Mouse (Mus musculus): ENCODE results near the gene Plxnd1.

The Plxnd1 gene

GRCm38 (mm10) chr6:115999227-115999626 is 4.4 kb upstream of the Plxnd1 start:
- DNase-seq (ENCODE audit: low spot score in 2 of 2): no peak

GRCm38 (mm10) chr6:115998758-115999157 is 4.0 kb upstream of the Plxnd1 start:
- DNase-seq (ENCODE audit: low spot score in 2 of 2): no peak

- no peak for DNase-seq (ENCODE audit: low spot score in 2 of 2)
Observed at GRCm38 (mm10) chr6:115997726-115998311, 3.0 kb upstream of the Plxnd1 start.

GRCm38 (mm10) chr6:115996171-115996851 is 1.5 kb upstream of the Plxnd1 start:
- DNase-seq (ENCODE audit: low spot score in 2 of 2): peak; percentile 37

- DNase-seq (ENCODE audit: low spot score in 2 of 2): no peak
Observed at GRCm38 (mm10) chr6:115995531-115995941, 731 bp upstream of the Plxnd1 start.

GRCm38 (mm10) chr6:115994146-115994876 is 494 bp downstream of the Plxnd1 start:
- DNase-seq (ENCODE audit: low spot score in 2 of 2): peak in 1 of 2 experiments; percentile 26

- DNase-seq (ENCODE audit: low spot score in 2 of 2): no peak
Observed at GRCm38 (mm10) chr6:115993463-115994145, 1.2 kb downstream of the Plxnd1 start.

- no peak for DNase-seq (ENCODE audit: low spot score in 2 of 2)
Observed at GRCm38 (mm10) chr6:115992981-115993380, 1.8 kb downstream of the Plxnd1 start.

GRCm38 (mm10) chr6:115991881-115992620 is 2.8 kb downstream of the Plxnd1 start:
- no peak for DNase-seq (ENCODE audit: low spot score in 2 of 2)

GRCm38 (mm10) chr6:115991108-115991880 is 3.5 kb downstream of the Plxnd1 start:
- DNase-seq (ENCODE audit: low spot score in 2 of 2): no peak

GRCm38 (mm10) chr6:115990479-115990878 is 4.3 kb downstream of the Plxnd1 start:
- no peak for DNase-seq (ENCODE audit: low spot score in 2 of 2)

- no peak for DNase-seq (ENCODE audit: low spot score in 2 of 2)
Observed at GRCm38 (mm10) chr6:115990056-115990455, 4.7 kb downstream of the Plxnd1 start.

- DNase-seq (ENCODE audit: low spot score in 2 of 2): peak in 1 of 2 experiments; percentile 37
Observed at GRCm38 (mm10) chr6:115989607-115990006, 5.2 kb downstream of the Plxnd1 start.

- DNase-seq (ENCODE audit: low spot score in 2 of 2): peak in 1 of 2 experiments; percentile 50
Observed at GRCm38 (mm10) chr6:115989032-115989431, 5.8 kb downstream of the Plxnd1 start.

GRCm38 (mm10) chr6:115987096-115987747 is 7.6 kb downstream of the Plxnd1 start:
- DNase-seq (ENCODE audit: low spot score in 2 of 2): no peak

- DNase-seq (ENCODE audit: low spot score in 2 of 2): no peak
Observed at GRCm38 (mm10) chr6:115986472-115987095, 8.2 kb downstream of the Plxnd1 start.

- no peak for DNase-seq (ENCODE audit: low spot score in 2 of 2)
Observed at GRCm38 (mm10) chr6:115985622-115986021, 9.2 kb downstream of the Plxnd1 start.

GRCm38 (mm10) chr6:115984580-115984979 is 10.2 kb downstream of the Plxnd1 start:
- DNase-seq (ENCODE audit: low spot score in 2 of 2): no peak

- no peak for DNase-seq (ENCODE audit: low spot score in 2 of 2)
Observed at GRCm38 (mm10) chr6:115983306-115984038, 11.3 kb downstream of the Plxnd1 start.
